Mouse (Mus musculus): ENCODE measurements around the gene Kars. TPM values are rescaled to one million over a fixed set of nuclear protein-coding genes. Genes with fewer than 3 reads are reported as not detected.

The Kars gene
- polyA plus RNA-seq, 2 experiments: 58.9 to 93.6 TPM

- Histone ChIP-seq H3K9ac (replicated peaks) (no peak overlapping the region), H3K4me3 (ENCODE audit: insufficient read depth in 1 of 2, low read depth in 2 of 2, low read length in 2 of 2) (no peak overlapping the region), H3K36me3 (replicated peaks; ENCODE audit: control insufficient read depth, insufficient read depth, low read depth) (peaks cover 23% of the 10 kb centered on the region), H3K27me3 (ENCODE audit: control insufficient read depth, insufficient read depth, low read length) (no peaks in the 10 kb centered on the region), H3K27ac (no peak overlapping the region), H3K9me3 (ENCODE audit: control insufficient read depth, low read length) (no peaks in the 10 kb centered on the region), H3K4me2 (ENCODE audit: low read depth) (no peak overlapping the region), H3K4me1 (replicated peaks; ENCODE audit: control insufficient read depth in 2 of 2, insufficient read depth in 2 of 2, low read length in 1 of 2) (no peaks in the 10 kb centered on the region)
- ATAC-seq (ENCODE audit: insufficient read depth) (no peak), DNase-seq (ENCODE audit: low read depth in 3 of 3, low spot score in 3 of 3) (no peak)
- TF ChIP-seq EP300 (IDR thresholded peaks at IDR 0.05; ENCODE audit: low read depth) (no peak), CTCF (IDR thresholded peaks at IDR 0.05; ENCODE audit: low read depth) (no peak)
- whole genome bisulfite sequencing (ENCODE audit: insufficient replicate concordance): 74% methylated on average over 4 of the region's 4 CpGs
These were observed 56.1 kb downstream of the Kars start for GRCm38 (mm10) chr8:111954844-111955594.

GRCm38 (mm10) chr8:111951936-111952335, 59.2 kb downstream of the Kars start:
- WGBS (ENCODE audit: insufficient replicate concordance): 94% methylated on average over 5 of the region's 5 CpGs
- DNase-seq (ENCODE audit: low read depth in 3 of 3, low spot score in 3 of 3) (no peak), ATAC-seq (ENCODE audit: insufficient read depth) (no peak)
- Histone ChIP-seq H3K36me3 (replicated peaks; ENCODE audit: control insufficient read depth, insufficient read depth, low read depth) (peaks cover 29% of the 10 kb centered on the region), H3K4me1 (replicated peaks; ENCODE audit: control insufficient read depth in 2 of 2, insufficient read depth in 2 of 2, low read length in 1 of 2) (no peaks in the 10 kb centered on the region), H3K27ac (no peak overlapping the region), H3K4me2 (ENCODE audit: low read depth) (no peak overlapping the region), H3K9me3 (ENCODE audit: control insufficient read depth, low read length) (no peaks in the 10 kb centered on the region), H3K9ac (replicated peaks) (no peak overlapping the region), H3K4me3 (ENCODE audit: insufficient read depth in 1 of 2, low read depth in 2 of 2, low read length in 2 of 2) (no peak overlapping the region), H3K27me3 (ENCODE audit: control insufficient read depth, insufficient read depth, low read length) (no peaks in the 10 kb centered on the region)
- no peak for TF ChIP-seq CTCF (IDR thresholded peaks at IDR 0.05; ENCODE audit: low read depth)
- no peak for TF ChIP-seq EP300 (IDR thresholded peaks at IDR 0.05; ENCODE audit: low read depth)

- Histone ChIP-seq H3K27ac (no peak overlapping the region), H3K27me3 (ENCODE audit: control insufficient read depth, insufficient read depth, low read length) (no peaks in the 10 kb centered on the region), H3K9me3 (ENCODE audit: control insufficient read depth, low read length) (no peaks in the 10 kb centered on the region), H3K4me1 (replicated peaks; ENCODE audit: control insufficient read depth in 2 of 2, insufficient read depth in 2 of 2, low read length in 1 of 2) (no peaks in the 10 kb centered on the region), H3K4me3 (ENCODE audit: insufficient read depth in 1 of 2, low read depth in 2 of 2, low read length in 2 of 2) (no peak overlapping the region), H3K9ac (replicated peaks) (no peak overlapping the region), H3K36me3 (replicated peaks; ENCODE audit: control insufficient read depth, insufficient read depth, low read depth) (peaks cover 28% of the 10 kb centered on the region), H3K4me2 (ENCODE audit: low read depth) (no peak overlapping the region)
- WGBS (ENCODE audit: insufficient replicate concordance): 83% methylated on average over 7 of the region's 7 CpGs
- no peak for TF ChIP-seq CTCF (IDR thresholded peaks at IDR 0.05; ENCODE audit: low read depth)
- no peak for TF ChIP-seq EP300 (IDR thresholded peaks at IDR 0.05; ENCODE audit: low read depth)
- DNase-seq (ENCODE audit: low read depth in 3 of 3, low spot score in 3 of 3): no peak
- ATAC-seq (ENCODE audit: insufficient read depth): no peak
These were observed 59.8 kb downstream of the Kars start for GRCm38 (mm10) chr8:111951317-111951716.

- Histone ChIP-seq H3K9me3 (ENCODE audit: control insufficient read depth, low read length) (no peaks in the 10 kb centered on the region), H3K4me3 (ENCODE audit: insufficient read depth in 1 of 2, low read depth in 2 of 2, low read length in 2 of 2) (no peak overlapping the region), H3K4me2 (ENCODE audit: low read depth) (no peak overlapping the region), H3K27me3 (ENCODE audit: control insufficient read depth, insufficient read depth, low read length) (no peaks in the 10 kb centered on the region), H3K9ac (replicated peaks) (no peak overlapping the region), H3K36me3 (replicated peaks; ENCODE audit: control insufficient read depth, insufficient read depth, low read depth) (peaks cover 29% of the 10 kb centered on the region), H3K27ac (no peak overlapping the region), H3K4me1 (replicated peaks; ENCODE audit: control insufficient read depth in 2 of 2, insufficient read depth in 2 of 2, low read length in 1 of 2) (no peaks in the 10 kb centered on the region)
- no peak for ATAC-seq (ENCODE audit: insufficient read depth)
- no peak for TF ChIP-seq EP300 (IDR thresholded peaks at IDR 0.05; ENCODE audit: low read depth)
- TF ChIP-seq CTCF (IDR thresholded peaks at IDR 0.05; ENCODE audit: low read depth): no peak
- no peak for DNase-seq (ENCODE audit: low read depth in 3 of 3, low spot score in 3 of 3)
- 82% methylated on average over 3 of the region's 3 CpGs for WGBS (ENCODE audit: insufficient replicate concordance)
These were observed 60.3 kb downstream of the Kars start for GRCm38 (mm10) chr8:111950846-111951245.

GRCm38 (mm10) chr8:111947954-111948353, 63.2 kb downstream of the Kars start:
- Histone ChIP-seq H3K4me1 (replicated peaks; ENCODE audit: control insufficient read depth in 2 of 2, insufficient read depth in 2 of 2, low read length in 1 of 2) (no peaks in the 10 kb centered on the region), H3K9me3 (ENCODE audit: control insufficient read depth, low read length) (no peaks in the 10 kb centered on the region), H3K4me2 (ENCODE audit: low read depth) (no peak overlapping the region), H3K27me3 (ENCODE audit: control insufficient read depth, insufficient read depth, low read length) (no peaks in the 10 kb centered on the region), H3K27ac (no peak overlapping the region), H3K4me3 (ENCODE audit: insufficient read depth in 1 of 2, low read depth in 2 of 2, low read length in 2 of 2) (no peak overlapping the region), H3K9ac (replicated peaks) (no peak overlapping the region), H3K36me3 (replicated peaks; ENCODE audit: control insufficient read depth, insufficient read depth, low read depth) (peaks cover 43% of the 10 kb centered on the region)
- DNase-seq (ENCODE audit: low read depth in 3 of 3, low spot score in 3 of 3) (no peak), ATAC-seq (ENCODE audit: insufficient read depth) (no peak)
- TF ChIP-seq CTCF (IDR thresholded peaks at IDR 0.05; ENCODE audit: low read depth): no peak
- TF ChIP-seq EP300 (IDR thresholded peaks at IDR 0.05; ENCODE audit: low read depth): no peak
- 81% methylated on average over 8 of the region's 8 CpGs for WGBS (ENCODE audit: insufficient replicate concordance)
